Mouse (Mus musculus): ENCODE measurements around the gene Gm3415. TPM values are rescaled to one million over a fixed set of nuclear protein-coding genes. Genes with fewer than 3 reads are reported as not detected.
"Not testable (repeated sequence)": the region's sequence is repeated elsewhere in the genome, so short reads cannot be mapped to it uniquely, and the experiment has no call there.

Gene Gm3415
- not detected for polyA plus RNA-seq (2021)

DNA sequence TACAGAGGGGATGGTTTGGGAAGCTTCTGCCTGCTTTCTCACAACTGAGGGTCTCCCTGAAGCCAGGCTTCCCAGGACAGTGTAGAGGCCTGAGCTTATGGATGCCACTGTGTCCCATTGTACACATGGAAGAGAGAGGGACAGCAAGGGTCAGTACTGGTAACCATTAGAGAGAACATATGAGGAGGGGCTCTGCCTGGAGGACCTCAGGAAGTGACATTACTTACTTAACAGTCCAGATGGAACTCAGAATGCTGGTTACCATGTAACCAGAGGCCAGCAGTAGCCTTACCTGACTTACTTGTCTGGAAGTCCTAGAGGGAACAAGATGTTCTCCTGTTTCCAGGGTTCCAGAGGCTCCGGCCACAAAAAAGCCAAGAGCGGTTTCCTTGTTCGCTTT is at the start of gene Gm3415:
Gene Gm3415, plus strand, starts transcription at position 301 of the 400 bp plus-strand sequence.
- DNase-seq (ENCODE audit: low read depth, low spot score); POLR2A ChIA-PET; in situ Hi-C loops (cut with MboI; ENCODE audit: low pct_unique_long_range_greater_than_20kb); H3K27me3 ChIP-seq; CTCF ChIA-PET; ATAC-seq: not testable (repeated sequence)

- POLR2A ChIA-PET; in situ Hi-C loops (cut with MboI; ENCODE audit: low pct_unique_long_range_greater_than_20kb); H3K27me3 ChIP-seq; DNase-seq (ENCODE audit: low read depth, low spot score); ATAC-seq; CTCF ChIA-PET: not testable (repeated sequence)
These were observed 42.1 kb upstream of the Gm3415 start, which contains the start of gene Gm3402 for GRCm38 (mm10) chr5:146513823-146514222. Gene Gm3402, plus strand, starts transcription at chr5:146514123.

DNA sequence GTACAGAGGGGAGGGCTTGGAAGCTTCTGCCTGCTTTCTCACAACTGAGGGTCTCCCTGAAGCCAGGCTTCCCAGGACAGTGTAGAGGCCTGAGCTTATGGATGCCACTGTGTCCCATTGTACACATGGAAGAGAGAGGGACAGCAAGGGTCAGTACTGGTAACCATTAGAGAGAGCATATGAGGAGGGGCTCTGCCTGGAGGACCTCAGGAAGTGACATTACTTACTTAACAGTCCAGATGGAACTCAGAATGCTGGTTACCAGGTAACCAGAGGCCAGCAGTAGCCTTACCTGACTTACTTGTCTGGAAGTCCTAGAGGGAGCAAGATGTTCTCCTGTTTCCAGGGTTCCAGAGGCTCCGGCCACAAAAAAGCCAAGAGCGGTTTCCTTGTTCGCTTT is 30.4 kb upstream of the Gm3415 start, which contains the start of gene Gm3404:
Gene Gm3404, plus strand, starts transcription at position 301 of the 400 bp plus-strand sequence.
- POLR2A ChIA-PET; in situ Hi-C loops (cut with MboI; ENCODE audit: low pct_unique_long_range_greater_than_20kb); H3K27me3 ChIP-seq; CTCF ChIA-PET; DNase-seq (ENCODE audit: low read depth, low spot score); ATAC-seq: not testable (repeated sequence)

DNA sequence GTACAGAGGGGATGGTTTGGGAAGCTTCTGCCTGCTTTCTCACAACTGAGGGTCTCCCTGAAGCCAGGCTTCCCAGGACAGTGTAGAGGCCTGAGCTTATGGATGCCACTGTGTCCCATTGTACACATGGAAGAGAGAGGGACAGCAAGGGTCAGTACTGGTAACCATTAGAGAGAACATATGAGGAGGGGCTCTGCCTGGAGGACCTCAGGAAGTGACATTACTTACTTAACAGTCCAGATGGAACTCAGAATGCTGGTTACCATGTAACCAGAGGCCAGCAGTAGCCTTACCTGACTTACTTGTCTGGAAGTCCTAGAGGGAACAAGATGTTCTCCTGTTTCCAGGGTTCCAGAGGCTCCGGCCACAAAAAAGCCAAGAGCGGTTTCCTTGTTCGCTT is 18.6 kb upstream of the Gm3415 start, which contains the start of gene Gm3409:
Gene Gm3409, plus strand, starts transcription at position 301 of the 400 bp plus-strand sequence.
- ATAC-seq; H3K27me3 ChIP-seq; DNase-seq (ENCODE audit: low read depth, low spot score); in situ Hi-C loops (cut with MboI; ENCODE audit: low pct_unique_long_range_greater_than_20kb); CTCF ChIA-PET; POLR2A ChIA-PET: not testable (repeated sequence)

- in situ Hi-C loops (cut with MboI; ENCODE audit: low pct_unique_long_range_greater_than_20kb) = no loop called here
- ChIA-PET POLR2A (no interaction called here), CTCF (interaction anchor here (0.7 kb wide), 1 partner anchor 8 kb away, joined by 3 read pairs; no protein-coding TSS in a partner anchor)
- no peak for DNase-seq (ENCODE audit: low read depth, low spot score)
- ATAC-seq = no peak
- H3K27me3 ChIP-seq = peaks cover 5% of the 10 kb centered on the region
- TF ChIP-seq CTCF (IDR thresholded peaks at IDR 0.05) = no peak
These were observed 8.3 kb downstream of the Gm3415 start for GRCm38 (mm10) chr5:146564259-146564658.

DNA sequence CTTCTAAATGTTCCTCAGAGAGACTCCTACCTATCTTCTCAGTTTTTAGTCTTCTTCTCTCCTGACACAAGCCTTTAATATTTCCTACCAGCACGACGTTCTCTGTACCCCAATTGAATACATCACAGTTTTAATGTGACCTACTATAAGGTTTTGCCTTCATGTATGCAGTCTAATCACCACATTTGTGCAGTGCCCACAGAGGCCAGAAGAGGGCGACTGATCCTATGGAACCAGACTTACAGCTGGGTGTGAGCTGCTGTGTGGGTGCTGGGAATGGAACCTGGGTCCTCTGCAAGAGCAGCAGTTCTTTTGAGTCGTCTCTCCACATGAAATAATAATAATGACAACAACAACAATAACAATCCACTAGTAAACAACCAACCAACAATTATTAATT is 11.1 kb downstream of the Gm3415 start:
- ATAC-seq = no peak
- DNase-seq (ENCODE audit: low read depth, low spot score) = no peak
- POLR2A ChIA-PET = no interaction called here
- CTCF ChIA-PET = no interaction called here
- H3K27me3 ChIP-seq = peaks cover 5% of the 10 kb centered on the region
- peak; percentile 55 for TF ChIP-seq CTCF (IDR thresholded peaks at IDR 0.05)
- in situ Hi-C loops (cut with MboI; ENCODE audit: low pct_unique_long_range_greater_than_20kb) = loop anchor here (5.0 kb wide), 1 partner anchor 420 kb away; no protein-coding TSS in a partner anchor

DNA sequence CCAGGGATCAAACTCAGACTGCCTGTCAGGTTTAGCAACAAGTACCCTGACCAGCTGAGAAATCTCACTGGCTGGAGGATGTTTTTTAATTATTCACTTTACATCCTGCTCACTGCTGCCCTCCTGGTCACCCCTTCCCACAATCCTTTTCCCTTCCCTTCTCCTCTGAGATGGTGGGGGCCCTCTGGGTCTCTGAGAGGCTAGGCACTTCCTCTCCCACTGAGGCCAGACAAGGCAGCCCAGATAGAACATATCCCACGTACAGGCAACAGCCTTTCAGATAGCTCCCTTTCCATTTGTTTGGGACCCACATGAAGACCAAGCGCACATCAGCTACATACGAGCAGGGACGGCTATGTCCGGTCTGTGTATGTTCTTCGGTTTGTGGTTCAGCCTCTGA is 14.2 kb downstream of the Gm3415 start:
- in situ Hi-C loops (cut with MboI; ENCODE audit: low pct_unique_long_range_greater_than_20kb); ATAC-seq; CTCF ChIA-PET; POLR2A ChIA-PET; DNase-seq (ENCODE audit: low read depth, low spot score): not testable (repeated sequence)
- H3K27me3 ChIP-seq = peaks cover 15% of the 10 kb centered on the region

DNA sequence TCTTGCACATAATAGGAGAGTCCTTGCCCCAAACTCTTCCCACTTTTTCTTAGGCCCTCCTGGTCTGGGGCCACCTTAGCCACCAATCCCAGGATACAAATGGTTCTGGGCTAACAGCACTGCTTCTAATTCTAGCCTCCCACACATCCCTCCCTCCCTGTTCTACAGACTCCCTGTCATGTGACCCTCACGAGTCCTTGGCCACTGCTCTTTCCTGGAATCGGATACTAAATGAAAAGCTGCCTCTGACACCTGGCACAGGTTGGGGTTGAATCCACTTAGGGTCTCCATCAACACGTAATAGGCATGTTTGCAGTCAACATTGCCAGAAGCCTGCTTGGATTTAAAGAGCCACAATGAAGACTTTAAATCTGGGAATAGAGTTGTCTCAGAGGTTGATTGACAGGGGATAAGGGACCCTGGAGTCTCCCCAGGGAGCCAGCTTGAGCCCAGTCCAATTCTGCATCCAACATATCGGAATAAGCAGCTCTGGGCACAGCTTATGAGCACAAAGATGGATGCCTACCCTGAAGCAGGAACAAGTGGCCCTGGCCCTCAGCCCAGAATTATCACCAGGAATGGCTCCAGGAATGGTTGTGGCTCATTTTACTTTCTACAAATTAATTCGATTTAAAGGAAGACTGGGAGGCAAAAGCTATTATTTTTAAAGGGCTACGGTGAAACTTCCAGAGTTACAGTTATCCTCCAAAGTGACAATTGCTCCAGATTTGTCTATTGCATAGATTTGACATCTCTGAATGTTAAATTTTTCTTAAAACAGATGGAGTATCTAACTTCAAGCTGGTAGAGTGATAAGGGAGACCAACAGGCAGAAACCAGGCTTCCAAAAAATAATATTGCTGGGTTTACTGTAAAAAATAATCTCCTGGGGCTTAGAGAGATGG is 16.1 kb downstream of the Gm3415 start:
- ATAC-seq; POLR2A ChIA-PET; DNase-seq (ENCODE audit: low read depth, low spot score); in situ Hi-C loops (cut with MboI; ENCODE audit: low pct_unique_long_range_greater_than_20kb): not testable (repeated sequence)
- peaks cover 15% of the 10 kb centered on the region for H3K27me3 ChIP-seq
- CTCF ChIA-PET = interaction anchor here (1.1 kb wide), 1 partner anchor 8 kb away, joined by 3 read pairs; no protein-coding TSS in a partner anchor

DNA sequence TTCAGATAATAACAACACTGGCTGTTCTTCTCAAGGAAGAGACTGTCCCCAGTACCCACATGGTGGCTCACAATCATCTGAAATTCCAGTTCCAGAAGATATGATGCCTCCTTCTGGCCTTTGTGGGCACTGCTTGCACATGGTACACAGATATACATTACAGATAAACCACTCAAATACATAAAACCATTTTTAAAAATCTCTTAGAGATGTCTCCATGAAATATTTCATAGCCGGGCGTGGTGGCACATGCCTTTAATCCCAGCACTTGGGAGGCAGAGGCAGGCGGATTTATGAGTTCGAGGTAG is 16.8 kb downstream of the Gm3415 start:
- in situ Hi-C loops (cut with MboI; ENCODE audit: low pct_unique_long_range_greater_than_20kb) = not testable (repeated sequence)

DNA sequence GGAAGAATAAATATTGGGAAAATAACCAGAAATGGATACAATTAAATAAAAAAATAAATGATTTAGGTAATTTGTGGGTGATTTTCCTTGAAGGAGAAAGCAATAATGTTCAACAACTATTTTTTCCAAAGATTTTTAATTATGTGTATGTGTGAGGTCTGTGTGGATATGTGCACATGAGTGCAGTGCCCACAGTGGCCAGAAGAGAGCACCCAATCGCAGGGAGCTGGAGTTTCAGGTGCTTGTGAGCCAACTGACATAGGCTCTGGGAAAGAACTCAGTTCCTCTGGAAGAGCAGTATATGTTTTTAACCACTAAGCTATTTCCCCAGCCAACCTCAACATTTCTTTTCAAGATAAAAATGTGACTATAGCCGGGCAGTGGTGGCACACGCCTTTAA is 20.7 kb downstream of the Gm3415 start:
- peaks cover 20% of the 10 kb centered on the region for H3K27me3 ChIP-seq
- in situ Hi-C loops (cut with MboI; ENCODE audit: low pct_unique_long_range_greater_than_20kb) = no loop called here
- ChIA-PET POLR2A (no interaction called here), CTCF (no interaction called here)
- DNase-seq (ENCODE audit: low read depth, low spot score) = no peak
- no peak for TF ChIP-seq CTCF (IDR thresholded peaks at IDR 0.05)
- no peak for ATAC-seq

More for the DNA sequence above, 16.8 kb downstream of the Gm3415 start:
- H3K27me3 ChIP-seq = peaks cover 11% of the 10 kb centered on the region
- CTCF ChIA-PET = interaction anchor here (1.1 kb wide), 1 partner anchor 9 kb away, joined by 3 read pairs; no protein-coding TSS in a partner anchor
- DNase-seq (ENCODE audit: low read depth, low spot score); ATAC-seq; POLR2A ChIA-PET: not testable (repeated sequence)

GRCm38 (mm10) chr5:146584156-146584477 is 28.2 kb downstream of the Gm3415 start:
- CTCF ChIA-PET = no interaction called here
- POLR2A ChIA-PET = no interaction called here
- in situ Hi-C loops (cut with MboI; ENCODE audit: low pct_unique_long_range_greater_than_20kb) = loop anchor here (10.0 kb wide), 1 partner anchor 229 kb away; no protein-coding TSS in a partner anchor
- DNase-seq (ENCODE audit: low read depth, low spot score) (no peak), ATAC-seq (no peak)
- no peak for TF ChIP-seq CTCF (IDR thresholded peaks at IDR 0.05)
- peaks cover 52% of the 10 kb centered on the region for H3K27me3 ChIP-seq
